Mouse (Mus musculus): ENCODE data around the gene Trim65. TPM values are rescaled to one million over a fixed set of nuclear protein-coding genes. Genes with fewer than 3 reads are reported as not detected.
A peak's percentile ranks its signal among the peaks of the same experiment; 100 is the strongest.

Trim65 gene
- polyA plus RNA-seq, 1 experiment from 2014 or later, result 1.9 TPM

GRCm38 (mm10) chr11:116161312-116161711 lies 30.4 kb upstream of the Trim65 start:
- peaks cover 97% of the 10 kb centered on the region for H3K36me3 ChIP-seq (replicated peaks)
- WGBS, result 64% methylated on average over 12 of the region's 12 CpGs
- 0 out of 2 replicates have a peak overlapping the region, but pooled peaks have one; percentile 21 for H3K27ac ChIP-seq (replicated peaks)

DNA sequence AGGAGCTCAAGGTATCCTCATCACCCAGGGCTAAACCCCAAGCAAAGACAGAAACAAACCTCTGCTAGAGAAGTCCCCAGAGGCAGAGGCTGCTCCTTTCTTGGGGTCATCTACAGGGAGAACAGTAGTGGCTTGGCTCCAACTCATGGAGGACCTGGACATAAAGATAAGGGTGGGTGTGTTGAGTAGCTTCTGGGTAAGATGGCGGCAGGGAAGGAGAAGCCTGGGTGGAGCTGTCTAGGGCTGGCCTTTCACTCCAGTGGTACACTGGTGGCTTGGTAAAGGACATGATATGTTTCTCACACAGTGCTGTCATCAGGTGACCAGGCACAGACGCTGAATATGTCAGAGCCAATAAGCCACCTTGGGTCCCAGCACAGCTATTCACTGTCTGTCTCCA lies 20.0 kb upstream of the Trim65 start:
- H3K27ac ChIP-seq (replicated peaks), result no peak overlapping the region
- peaks cover 100% of the 10 kb centered on the region for H3K36me3 ChIP-seq (replicated peaks)
- H3K4me1 ChIP-seq, result peaks cover 35% of the 10 kb centered on the region
- no peaks in the 10 kb centered on the region for H3K9me3 ChIP-seq
- no peaks in the 10 kb centered on the region for H3K27me3 ChIP-seq (replicated peaks; ENCODE audit: low read depth, poor library complexity, severe bottlenecking)
- WGBS, result 91% methylated on average over 2 of the region's 2 CpGs
- DNase-seq (ENCODE audit: low spot score), result no peak
- no peak overlapping the region for H3K4me3 ChIP-seq

More at GRCm38 (mm10) chr11:116161312-116161711, 30.4 kb upstream of the Trim65 start:
- no peaks in the 10 kb centered on the region for H3K27me3 ChIP-seq (replicated peaks; ENCODE audit: low read depth, poor library complexity, severe bottlenecking)
- DNase-seq (ENCODE audit: low spot score), result peak; percentile 39
- H3K9me3 ChIP-seq, result no peaks in the 10 kb centered on the region
- H3K4me1 ChIP-seq, result peaks cover 23% of the 10 kb centered on the region
- H3K4me3 ChIP-seq, result no peak overlapping the region

DNA sequence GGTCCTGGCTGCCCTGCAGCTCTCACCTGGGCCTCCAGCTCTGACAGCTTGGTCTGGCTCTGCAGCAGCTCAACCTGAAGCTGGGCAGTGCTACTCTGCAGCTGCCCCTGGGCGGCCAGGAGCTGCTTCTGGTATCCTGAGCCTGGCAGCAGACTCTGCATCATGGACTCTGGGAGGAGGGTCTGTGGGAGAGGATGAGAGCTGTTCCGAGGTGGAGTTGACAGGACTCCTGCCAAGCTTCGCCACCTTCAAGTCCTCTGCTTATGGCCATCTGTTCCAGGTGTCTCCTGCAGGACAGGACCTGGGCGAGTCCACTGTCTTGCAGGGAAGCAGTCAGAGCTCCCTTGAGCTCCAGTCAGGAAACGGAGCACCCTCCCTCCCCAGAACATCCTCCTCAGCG lies 18.4 kb upstream of the Trim65 start:
- H3K27me3 ChIP-seq (replicated peaks; ENCODE audit: low read depth, poor library complexity, severe bottlenecking), result no peaks in the 10 kb centered on the region
- H3K27ac ChIP-seq (replicated peaks), result 0 out of 2 replicates have a peak overlapping the region, but pooled peaks have one; percentile 12
- peaks cover 30% of the 10 kb centered on the region for H3K4me1 ChIP-seq
- H3K9me3 ChIP-seq, result no peaks in the 10 kb centered on the region
- 85% methylated on average over 6 of the region's 6 CpGs for WGBS
- H3K36me3 ChIP-seq (replicated peaks), result peaks cover 100% of the 10 kb centered on the region
- DNase-seq (ENCODE audit: low spot score), result no peak
- no peak overlapping the region for H3K4me3 ChIP-seq

- Histone ChIP-seq H3K4me1 (peaks cover 30% of the 10 kb centered on the region), H3K27ac (replicated peaks) (peak overlapping the region; percentile 12; the same call in 1 of the 2 replicates), H3K9me3 (no peaks in the 10 kb centered on the region), H3K36me3 (replicated peaks) (peaks cover 100% of the 10 kb centered on the region), H3K27me3 (replicated peaks; ENCODE audit: low read depth, poor library complexity, severe bottlenecking) (no peaks in the 10 kb centered on the region), H3K4me3 (no peak overlapping the region; the same call in 1 of the 2 replicates)
- 66% methylated on average over 20 of the region's 20 CpGs for WGBS
- no peak for DNase-seq (ENCODE audit: low spot score)
Measured at GRCm38 (mm10) chr11:116148761-116149221, 17.9 kb upstream of the Trim65 start.

DNA sequence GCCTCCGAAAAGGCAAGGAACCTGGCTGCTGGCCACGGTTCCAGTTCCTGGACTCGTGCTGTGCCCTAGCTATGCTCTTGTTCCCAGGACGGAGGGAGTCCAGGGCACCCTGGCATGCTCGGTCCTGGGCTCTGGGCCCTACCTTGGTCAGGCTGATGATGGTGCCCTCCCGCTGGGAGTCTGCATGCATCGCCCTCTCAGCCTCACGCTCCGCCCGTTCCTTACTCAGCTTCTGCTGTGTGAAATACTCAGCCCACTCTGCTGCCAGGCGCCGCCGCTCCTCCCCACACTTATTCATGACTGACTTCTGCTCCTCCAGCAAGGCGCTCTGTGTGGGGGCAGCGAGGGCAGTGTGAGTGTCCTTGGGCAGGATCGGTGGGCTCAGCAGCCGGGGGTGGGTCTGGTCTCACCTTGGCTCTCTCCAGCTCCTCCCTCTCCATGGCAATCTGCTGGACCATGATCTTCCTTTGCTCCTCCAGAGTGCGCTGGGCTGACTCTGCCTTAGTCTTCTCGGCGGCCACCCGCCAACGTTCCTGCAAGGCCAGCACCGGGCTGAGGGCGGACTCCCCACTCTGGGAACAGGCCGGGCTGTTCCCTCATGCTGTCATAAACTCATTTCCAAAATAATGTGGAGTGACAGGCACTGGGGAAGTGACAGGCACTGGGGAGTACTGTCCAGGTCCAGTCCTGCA lies 15.5 kb upstream of the Trim65 start:
- 79% methylated on average over 25 of the region's 25 CpGs for WGBS
- Histone ChIP-seq H3K27me3 (replicated peaks; ENCODE audit: low read depth, poor library complexity, severe bottlenecking) (no peaks in the 10 kb centered on the region), H3K4me3 (no peak overlapping the region), H3K4me1 (peaks cover 40% of the 10 kb centered on the region), H3K9me3 (no peaks in the 10 kb centered on the region), H3K36me3 (replicated peaks) (peaks cover 100% of the 10 kb centered on the region), H3K27ac (replicated peaks) (no peak overlapping the region)
- no peak for DNase-seq (ENCODE audit: low spot score)

DNA sequence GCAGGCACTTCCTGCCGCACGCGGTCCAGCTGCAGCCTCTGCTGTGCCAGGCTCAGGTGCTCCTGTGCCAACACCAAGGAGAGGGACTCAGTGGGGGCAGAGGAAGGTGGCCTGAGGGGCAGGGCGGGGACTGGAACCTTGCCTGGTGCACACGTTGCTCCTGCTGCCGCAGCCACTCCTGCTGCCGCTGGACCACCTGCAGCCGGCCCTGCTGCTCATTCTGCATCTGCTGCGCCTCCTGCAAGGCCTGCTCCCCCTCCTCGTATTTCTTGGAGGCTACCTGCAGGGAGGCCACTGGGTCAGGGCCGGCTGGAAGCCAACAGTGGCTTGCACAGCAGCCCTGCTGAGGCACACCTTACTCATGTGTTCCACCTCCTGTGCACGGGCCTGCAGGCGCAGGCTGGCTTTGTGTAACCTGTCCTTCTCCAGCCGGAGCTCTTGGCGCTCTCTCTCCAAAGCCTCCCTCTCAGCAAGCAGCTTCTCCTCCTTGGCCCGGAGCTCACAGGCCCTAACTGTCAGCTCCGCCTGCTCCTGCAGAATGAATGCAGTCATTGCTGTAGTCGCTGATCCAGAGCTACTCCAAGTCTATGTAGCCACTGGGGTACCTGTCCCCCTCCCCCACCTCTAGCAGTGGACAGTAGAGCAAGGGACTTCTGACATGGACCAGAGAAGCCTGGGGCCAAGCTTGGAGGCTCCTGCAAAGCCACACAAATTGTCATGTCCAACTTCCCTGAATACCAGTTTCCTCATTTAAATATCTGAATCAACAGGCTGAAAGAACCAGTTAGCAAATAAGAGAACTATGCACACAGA lies 14.8 kb upstream of the Trim65 start:
- DNase-seq (ENCODE audit: low spot score), result no peak
- Histone ChIP-seq H3K4me1 (peaks cover 40% of the 10 kb centered on the region), H3K9me3 (no peaks in the 10 kb centered on the region), H3K27ac (replicated peaks) (no peak overlapping the region), H3K36me3 (replicated peaks) (peaks cover 95% of the 10 kb centered on the region), H3K27me3 (replicated peaks; ENCODE audit: low read depth, poor library complexity, severe bottlenecking) (no peaks in the 10 kb centered on the region), H3K4me3 (no peak overlapping the region)
- 59% methylated on average over 18 of the region's 18 CpGs for WGBS

GRCm38 (mm10) chr11:116143468-116143867 lies 12.5 kb upstream of the Trim65 start:
- Histone ChIP-seq H3K4me1 (peaks cover 38% of the 10 kb centered on the region), H3K27me3 (replicated peaks; ENCODE audit: low read depth, poor library complexity, severe bottlenecking) (no peaks in the 10 kb centered on the region), H3K9me3 (no peaks in the 10 kb centered on the region), H3K27ac (replicated peaks) (no peak overlapping the region), H3K36me3 (replicated peaks) (peaks cover 73% of the 10 kb centered on the region), H3K4me3 (no peak overlapping the region)
- WGBS, result 91% methylated on average over 3 of the region's 3 CpGs
- DNase-seq (ENCODE audit: low spot score), result no peak

- Histone ChIP-seq H3K36me3 (replicated peaks) (peaks cover 62% of the 10 kb centered on the region), H3K9me3 (no peaks in the 10 kb centered on the region), H3K4me1 (peaks cover 32% of the 10 kb centered on the region), H3K4me3 (no peak overlapping the region), H3K27me3 (replicated peaks; ENCODE audit: low read depth, poor library complexity, severe bottlenecking) (no peaks in the 10 kb centered on the region), H3K27ac (replicated peaks) (peak overlapping the region; percentile 7; the same call in 1 of the 2 replicates)
- 50% methylated on average over 10 of the region's 10 CpGs for whole genome bisulfite sequencing
- no peak for DNase-seq (ENCODE audit: low spot score)
Measured at GRCm38 (mm10) chr11:116142211-116142991, 11.5 kb upstream of the Trim65 start.

DNA sequence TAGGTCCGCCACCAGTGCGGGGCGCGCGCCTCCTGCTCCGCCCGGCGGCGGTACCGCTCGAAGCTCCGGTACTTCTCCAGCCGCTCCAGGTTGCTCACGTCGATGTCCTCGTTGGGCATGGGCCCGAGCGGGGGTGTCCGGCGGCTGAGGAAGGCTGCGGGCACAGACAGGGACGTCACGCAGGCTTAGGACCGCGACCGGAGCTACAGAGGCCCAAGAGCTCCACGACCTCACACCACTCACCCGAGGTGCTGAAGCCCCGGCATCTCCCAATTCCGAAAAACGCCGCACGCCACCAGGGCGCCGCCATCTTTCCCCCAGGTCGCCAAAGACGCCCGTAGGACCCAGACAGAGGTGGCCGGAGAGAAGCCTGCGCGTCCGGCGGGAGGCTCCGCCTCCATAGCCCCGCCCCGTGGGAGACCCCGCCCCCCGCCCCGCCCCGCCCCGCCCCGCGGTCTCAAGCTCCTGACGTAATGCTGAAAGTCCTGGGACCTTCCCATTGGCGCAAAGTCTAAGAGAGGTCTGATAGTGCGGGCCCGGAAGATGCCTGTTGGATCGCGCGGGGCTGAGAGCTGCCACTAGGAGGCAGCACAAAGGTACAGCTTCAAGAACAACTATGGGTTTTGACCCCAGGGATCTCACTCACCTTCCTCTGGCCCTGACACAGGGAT lies 7.7 kb upstream of the Trim65 start, which contains the start of gene Mrpl38:
Mrpl38 (minus strand) TSS at position 401 of the 671 bp plus-strand sequence.
- peak; percentile 98 for DNase-seq (ENCODE audit: low spot score)
- peaks cover 61% of the 10 kb centered on the region for H3K36me3 ChIP-seq (replicated peaks)
- peak within 1 kb of the TSS; percentile 91 for H3K27ac ChIP-seq (replicated peaks)
- H3K27me3 ChIP-seq (replicated peaks; ENCODE audit: low read depth, poor library complexity, severe bottlenecking), result no peaks in the 10 kb centered on the region
- H3K9me3 ChIP-seq, result no peaks in the 10 kb centered on the region
- peak within 1 kb of the TSS; percentile 92 for H3K4me3 ChIP-seq
- peaks cover 29% of the 10 kb centered on the region for H3K4me1 ChIP-seq
- WGBS, result under 1% methylated on average over 60 of the region's 60 CpGs

GRCm38 (mm10) chr11:116138096-116138467 lies 7.2 kb upstream of the Trim65 start:
- Histone ChIP-seq H3K27me3 (replicated peaks; ENCODE audit: low read depth, poor library complexity, severe bottlenecking) (no peaks in the 10 kb centered on the region), H3K4me1 (peaks cover 35% of the 10 kb centered on the region), H3K9me3 (no peaks in the 10 kb centered on the region), H3K36me3 (replicated peaks) (peaks cover 61% of the 10 kb centered on the region), H3K4me3 (peak overlapping the region; percentile 92), H3K27ac (replicated peaks) (peak overlapping the region; percentile 91)
- WGBS, result 1% methylated on average over 20 of the region's 20 CpGs
- DNase-seq (ENCODE audit: low spot score), result no peak

DNA sequence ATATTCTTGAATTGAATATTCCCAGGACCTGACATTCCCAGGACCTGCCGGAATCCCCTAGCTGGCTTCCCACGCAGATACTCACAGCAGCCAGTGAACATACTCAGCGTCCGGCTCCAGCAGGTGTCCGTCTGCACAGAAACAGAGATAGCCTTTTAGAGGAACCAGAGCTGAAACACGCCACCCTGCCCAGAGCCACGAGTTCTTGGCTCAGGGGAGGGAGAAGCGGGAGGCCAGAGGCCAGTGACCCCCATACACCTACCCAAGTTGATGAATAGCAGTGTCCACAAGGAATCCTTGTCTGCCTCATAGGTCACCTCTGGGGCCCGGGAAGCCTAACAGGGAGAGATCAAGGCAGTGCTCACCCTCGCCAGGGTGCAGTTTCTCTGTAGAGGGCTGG lies 3.2 kb upstream of the Trim65 start:
- Histone ChIP-seq H3K9me3 (no peaks in the 10 kb centered on the region), H3K4me1 (peaks cover 53% of the 10 kb centered on the region), H3K36me3 (replicated peaks) (peaks cover 60% of the 10 kb centered on the region), H3K27ac (replicated peaks) (no peak overlapping the region), H3K4me3 (no peak overlapping the region), H3K27me3 (replicated peaks; ENCODE audit: low read depth, poor library complexity, severe bottlenecking) (peaks cover 6% of the 10 kb centered on the region)
- no peak for DNase-seq (ENCODE audit: low spot score)
- 84% methylated on average over 10 of the region's 10 CpGs for WGBS

GRCm38 (mm10) chr11:116133497-116133896 lies 2.6 kb upstream of the Trim65 start:
- peak overlapping the region; percentile 3; the same call in 1 of the 2 replicates for H3K27ac ChIP-seq (replicated peaks)
- peaks cover 13% of the 10 kb centered on the region for H3K27me3 ChIP-seq (replicated peaks; ENCODE audit: low read depth, poor library complexity, severe bottlenecking)
- peaks cover 54% of the 10 kb centered on the region for H3K4me1 ChIP-seq
- peaks cover 60% of the 10 kb centered on the region for H3K36me3 ChIP-seq (replicated peaks)
- no peak for DNase-seq (ENCODE audit: low spot score)
- H3K9me3 ChIP-seq, result no peaks in the 10 kb centered on the region
- 63% methylated on average over 5 of the region's 5 CpGs for WGBS
- no peak overlapping the region for H3K4me3 ChIP-seq
